Comparison of ENCODE assay signal across 23 mouse cellular contexts in genomic region chrX:10105475-10105874, GRCm38 (mm10). TPM values are rescaled to one million over a fixed set of nuclear protein-coding genes. Genes with fewer than 3 reads are reported as not detected.
DNase-seq lines count a peak whose midpoint lies in the region; ATAC-seq and TF ChIP-seq lines count a peak whose summit lies in the region.
"Had no signal": no experiment of that assay in that cellular context is flagged by ENCODE, and none has a peak within 500 bp of the region (broad histone marks: within the 10 kb centered on the region; RNA-seq: fewer than 3 reads in every experiment).

No protein-coding gene starts in this region.

- no peak overlapping the region for H3ac ChIP-seq in myocyte (ENCODE audit: control insufficient read depth, insufficient read length)

- no peak overlapping the region for H3K4me3 ChIP-seq in myocyte
- H3K4me3 ChIP-seq: embryonic facial prominence, embryonic 13.5 days; gastrocnemius, adult 2 months; hindbrain, embryonic 12.5 days; hindbrain, embryonic 15.5 days had no signal

- no peak for TF ChIP-seq CTCF in Patski (IDR thresholded peaks at IDR 0.05)

- POLR2A ChIA-PET in Patski (lab: Charles Lee) = no interaction called here

- DNase-seq in 3134 (ENCODE audit: extremely low read depth, insufficient read length, low spot score) = peak; percentile 25
- peak; percentile 98 for DNase-seq in 3T3-L1 (ENCODE audit: low read depth, low spot score)
- DNase-seq in Patski (ENCODE audit: low read depth, low spot score) = peak; percentile 39
- DNase-seq in liver = no peak
- no peak for DNase-seq in spleen, postnatal 36 days (ENCODE audit: low spot score in 2 of 2)
- DNase-seq: adrenal gland, adult 8-10 months; adrenal gland, postnatal 25 days; B cell, adult 2 months; cerebellum, adult 11-12 months; cerebellum, adult 8-10 months; cerebellum, postnatal 10 days; cerebellum, postnatal 36 days; gastrocnemius, adult 2 months; gastrocnemius, postnatal 14 days; heart, adult 11 months; kidney, adult 2 months had no signal

- H3K4me2 ChIP-seq in myocyte (ENCODE audit: low read depth) = peak overlapping the region; percentile 56
- H3K4me2 ChIP-seq: embryonic facial prominence, embryonic 13.5 days; heart, embryonic 11.5 days; hindbrain, embryonic 12.5 days; hindbrain, embryonic 15.5 days had no signal

- in situ Hi-C loops in Patski (cut with MboI; ENCODE audit: low pct_unique_long_range_greater_than_20kb) = no loop called here

- CTCF ChIA-PET in Patski (lab: Charles Lee) = no interaction called here

- TF ChIP-seq POLR2A in myocyte (IDR thresholded peaks at IDR 0.05; ENCODE audit: insufficient read length, low read depth) = no peak

- ATAC-seq in Patski = peak; percentile 96
- ATAC-seq: forebrain, embryonic 14.5 days; intestine, postnatal 0 days had no signal

- H3K79me2 ChIP-seq in myocyte (ENCODE audit: control insufficient read depth, insufficient read depth) = no peaks in the 10 kb centered on the region

- no peaks in the 10 kb centered on the region for H3K36me3 ChIP-seq in myocyte (ENCODE audit: control insufficient read depth, insufficient read depth)
- H3K36me3 ChIP-seq: embryonic facial prominence, embryonic 13.5 days; hindbrain, embryonic 12.5 days; hindbrain, embryonic 15.5 days had no signal

- H3K27me3 ChIP-seq in Patski = peaks cover 17% of the 10 kb centered on the region
- H3K27me3 ChIP-seq in myocyte (ENCODE audit: control insufficient read depth, insufficient read depth, insufficient read length) = no peaks in the 10 kb centered on the region
- H3K27me3 ChIP-seq: embryonic facial prominence, embryonic 13.5 days; hindbrain, embryonic 12.5 days; hindbrain, embryonic 15.5 days had no signal

TF ChIP-seq in myocyte, 11 proteins besides CTCF, POLR2A, EP300 and RAD21:
- TF ChIP-seq CEBPB (IDR thresholded peaks at IDR 0.05; ENCODE audit: insufficient read depth, poor library complexity, severe bottlenecking) (no peak), TCF3 (IDR thresholded peaks at IDR 0.05; ENCODE audit: insufficient read length, low read depth) (no peak), MYOG (IDR thresholded peaks at IDR 0.05; ENCODE audit: control insufficient read depth in 1 of 3, insufficient read depth in 1 of 3, insufficient read length in 2 of 3, low read depth in 2 of 3) (no peak), POLR2AphosphoS2 (IDR thresholded peaks at IDR 0.05; ENCODE audit: insufficient read length, low read depth) (no peak), MAX (IDR thresholded peaks at IDR 0.05; ENCODE audit: low read depth) (no peak), MYOD1 (IDR thresholded peaks at IDR 0.05; ENCODE audit: control insufficient read depth in 1 of 3, insufficient read length in 2 of 3, low read depth in 2 of 3) (no peak), SRF (IDR thresholded peaks at IDR 0.05; ENCODE audit: control insufficient read depth, insufficient read length, low read depth) (no peak), TCF12 (IDR thresholded peaks at IDR 0.05; ENCODE audit: insufficient read depth, poor library complexity, severe bottlenecking) (no peak), USF1 (IDR thresholded peaks at IDR 0.05; ENCODE audit: low read depth) (no peak), E2F4 (IDR thresholded peaks at IDR 0.05; ENCODE audit: insufficient read depth) (no peak), REST (IDR thresholded peaks at IDR 0.05; ENCODE audit: insufficient read depth, insufficient read length) (no peak)

RNA-seq across cellular contexts. Expression of gene Srpx, which starts 12.0 kb away (rescaled TPM):
- not detected for polyA plus RNA-seq in Patski (2021)
- 0.06 TPM for polyA plus RNA-seq in myocyte (2012; fragmentation: generic; extraction: Trizol)

Comparison
In these comparisons a context has a peak if more than half of its experiments do, and no peak if none do; other contexts are left out.
1. DNase-seq: peak in 3134 (single experiment), 3T3-L1 (single experiment) and Patski (single experiment); none in liver (single experiment) and spleen, postnatal 36 days (0 of 2).